Mouse (Mus musculus): ENCODE results near the gene Ddc. TPM values are rescaled to one million over a fixed set of nuclear protein-coding genes. Genes with fewer than 3 reads are reported as not detected.
A peak's percentile ranks its signal among the peaks of the same experiment; 100 is the strongest.

Ddc gene
- total RNA-seq, 2 experiments from 2014 or later: 3.9 TPM; not detected in 1

GRCm38 (mm10) chr11:11809404-11810175 lies 88.4 kb downstream of the Ddc start:
- ATAC-seq (replicated peaks; ENCODE audit: low FRiP score, low TSS enrichment, poor library complexity, severe bottlenecking): no peak

GRCm38 (mm10) chr11:11808820-11809403 lies 89.0 kb downstream of the Ddc start, which contains the start of gene Fignl1:
Fignl1 (minus strand) TSS chr11:11808962.
- ATAC-seq (replicated peaks; ENCODE audit: low FRiP score, low TSS enrichment, poor library complexity, severe bottlenecking): peak; percentile 88

- ATAC-seq (replicated peaks; ENCODE audit: low FRiP score, low TSS enrichment, poor library complexity, severe bottlenecking): no peak
Measured at GRCm38 (mm10) chr11:11808035-11808819, 89.7 kb downstream of the Ddc start.

GRCm38 (mm10) chr11:11805951-11806350 lies 92.0 kb downstream of the Ddc start:
- no peak for ATAC-seq (replicated peaks; ENCODE audit: low FRiP score, low TSS enrichment, poor library complexity, severe bottlenecking)

GRCm38 (mm10) chr11:11804421-11804820 lies 93.5 kb downstream of the Ddc start:
- ATAC-seq (replicated peaks; ENCODE audit: low FRiP score, low TSS enrichment, poor library complexity, severe bottlenecking): no peak

- ATAC-seq (replicated peaks; ENCODE audit: low FRiP score, low TSS enrichment, poor library complexity, severe bottlenecking): peak; percentile 83
Measured at GRCm38 (mm10) chr11:11801067-11801466, 96.9 kb downstream of the Ddc start.

GRCm38 (mm10) chr11:11800304-11800703 lies 97.6 kb downstream of the Ddc start:
- no peak for ATAC-seq (replicated peaks; ENCODE audit: low FRiP score, low TSS enrichment, poor library complexity, severe bottlenecking)

- ATAC-seq (replicated peaks; ENCODE audit: low FRiP score, low TSS enrichment, poor library complexity, severe bottlenecking): no peak
Measured at GRCm38 (mm10) chr11:11798690-11799089, 99.3 kb downstream of the Ddc start.

- ATAC-seq (replicated peaks; ENCODE audit: low FRiP score, low TSS enrichment, poor library complexity, severe bottlenecking): 0 out of 2 replicates have a peak, but pooled peaks have one; percentile 37
Measured at GRCm38 (mm10) chr11:11794626-11795025, 103.3 kb downstream of the Ddc start.

GRCm38 (mm10) chr11:11788521-11788974 lies 109.4 kb downstream of the Ddc start:
- peak; percentile 99 for ATAC-seq (replicated peaks; ENCODE audit: low FRiP score, low TSS enrichment, poor library complexity, severe bottlenecking)

GRCm38 (mm10) chr11:11785457-11785856 lies 112.5 kb downstream of the Ddc start:
- ATAC-seq (replicated peaks; ENCODE audit: low FRiP score, low TSS enrichment, poor library complexity, severe bottlenecking): no peak

GRCm38 (mm10) chr11:11781728-11782127 lies 116.2 kb downstream of the Ddc start:
- ATAC-seq (replicated peaks; ENCODE audit: low FRiP score, low TSS enrichment, poor library complexity, severe bottlenecking): no peak

GRCm38 (mm10) chr11:11778345-11778744 lies 119.6 kb downstream of the Ddc start:
- no peak for ATAC-seq (replicated peaks; ENCODE audit: low FRiP score, low TSS enrichment, poor library complexity, severe bottlenecking)

GRCm38 (mm10) chr11:11777796-11778195 lies 120.1 kb downstream of the Ddc start:
- ATAC-seq (replicated peaks; ENCODE audit: low FRiP score, low TSS enrichment, poor library complexity, severe bottlenecking): no peak

GRCm38 (mm10) chr11:11777246-11777645 lies 120.7 kb downstream of the Ddc start:
- ATAC-seq (replicated peaks; ENCODE audit: low FRiP score, low TSS enrichment, poor library complexity, severe bottlenecking): no peak

GRCm38 (mm10) chr11:11776822-11777174 lies 121.1 kb downstream of the Ddc start:
- ATAC-seq (replicated peaks; ENCODE audit: low FRiP score, low TSS enrichment, poor library complexity, severe bottlenecking): no peak

GRCm38 (mm10) chr11:11776071-11776821 lies 121.7 kb downstream of the Ddc start:
- 0 out of 2 replicates have a peak, but pooled peaks have one; percentile 5 for ATAC-seq (replicated peaks; ENCODE audit: low FRiP score, low TSS enrichment, poor library complexity, severe bottlenecking)

- no peak; the same call in 1 of the 2 replicates for ATAC-seq (replicated peaks; ENCODE audit: low FRiP score, low TSS enrichment, poor library complexity, severe bottlenecking)
Measured at GRCm38 (mm10) chr11:11774893-11775292, 123.1 kb downstream of the Ddc start.

GRCm38 (mm10) chr11:11774384-11774783 lies 123.6 kb downstream of the Ddc start:
- no peak for ATAC-seq (replicated peaks; ENCODE audit: low FRiP score, low TSS enrichment, poor library complexity, severe bottlenecking)
